Mouse (Mus musculus): ENCODE data around the gene Manba. TPM values are rescaled to one million over a fixed set of nuclear protein-coding genes. Genes with fewer than 3 reads are reported as not detected.
"Not testable (repeated sequence)": the region's sequence is repeated elsewhere in the genome, so short reads cannot be mapped to it uniquely, and the experiment has no call there.

Manba gene
- total RNA-seq, 2 experiments from 2014 or later: 28.0 to 29.0 TPM

- ATAC-seq (ENCODE audit: poor library complexity, severe bottlenecking): no peak
Observed at GRCm38 (mm10) chr3:135522618-135523355, 37.4 kb downstream of the Manba start.

DNA sequence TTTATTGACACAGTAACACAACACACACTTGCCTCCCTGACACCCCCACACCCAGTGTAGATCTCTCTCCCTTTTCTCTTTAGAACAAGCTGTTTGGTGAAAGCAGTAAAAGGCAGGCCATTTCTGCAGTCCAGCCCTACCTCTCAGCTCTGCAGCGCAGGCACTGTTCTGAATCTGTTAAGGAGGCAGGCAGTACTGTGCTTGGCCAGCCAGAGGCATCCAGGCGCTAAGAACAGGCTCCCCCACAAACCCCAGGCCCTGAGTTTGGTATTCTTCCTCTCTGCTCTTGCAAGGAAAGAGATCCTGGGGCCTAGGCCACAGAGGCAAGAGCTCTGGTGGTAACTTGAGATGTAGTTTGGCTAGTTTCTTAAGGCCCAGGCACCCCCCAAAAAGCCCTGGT lies 39.5 kb downstream of the Manba start:
- not testable (repeated sequence) for ATAC-seq (ENCODE audit: poor library complexity, severe bottlenecking)

- ATAC-seq (ENCODE audit: poor library complexity, severe bottlenecking): no peak
Observed at GRCm38 (mm10) chr3:135529670-135530069, 44.3 kb downstream of the Manba start.

DNA sequence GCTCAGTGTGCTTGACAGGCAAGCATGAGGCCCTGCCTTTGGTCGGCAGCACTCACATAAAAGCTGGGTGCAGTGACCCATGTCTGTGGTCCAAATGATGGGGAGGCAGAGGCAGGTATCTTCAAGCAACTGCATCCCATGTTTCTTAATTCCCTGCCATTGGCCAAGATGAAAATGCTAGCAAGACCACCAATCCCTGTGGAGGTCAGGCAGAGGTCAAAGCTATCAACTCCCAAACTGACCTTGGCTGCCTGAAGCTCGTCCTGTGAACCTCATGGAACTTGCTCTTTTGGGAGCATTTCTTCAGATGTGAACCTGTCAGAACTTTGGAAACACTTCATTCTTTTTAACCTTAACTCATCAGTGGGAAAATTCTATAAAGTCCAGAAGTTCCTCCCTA lies 46.4 kb downstream of the Manba start:
- ATAC-seq (ENCODE audit: poor library complexity, severe bottlenecking): no peak

DNA sequence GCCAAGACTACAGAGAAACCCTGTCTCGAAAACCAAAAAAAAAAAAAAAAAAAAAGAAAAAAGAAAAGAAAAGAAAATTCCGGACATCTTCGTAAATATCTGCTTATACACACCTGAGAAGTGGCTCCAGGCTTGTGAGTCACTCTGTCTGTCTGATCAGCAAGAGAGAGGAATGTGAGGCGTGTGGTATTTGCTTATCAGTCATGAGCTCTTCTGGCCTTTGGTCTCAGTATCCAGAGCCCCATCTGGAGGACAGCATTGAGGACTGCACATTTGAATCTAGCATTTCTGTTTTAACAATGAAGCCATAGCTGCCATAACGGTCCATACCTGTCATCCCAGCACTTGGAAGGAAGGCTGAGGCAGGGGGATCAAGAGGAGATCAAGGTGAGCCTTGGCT lies 48.7 kb downstream of the Manba start:
- ATAC-seq (ENCODE audit: poor library complexity, severe bottlenecking): no peak

DNA sequence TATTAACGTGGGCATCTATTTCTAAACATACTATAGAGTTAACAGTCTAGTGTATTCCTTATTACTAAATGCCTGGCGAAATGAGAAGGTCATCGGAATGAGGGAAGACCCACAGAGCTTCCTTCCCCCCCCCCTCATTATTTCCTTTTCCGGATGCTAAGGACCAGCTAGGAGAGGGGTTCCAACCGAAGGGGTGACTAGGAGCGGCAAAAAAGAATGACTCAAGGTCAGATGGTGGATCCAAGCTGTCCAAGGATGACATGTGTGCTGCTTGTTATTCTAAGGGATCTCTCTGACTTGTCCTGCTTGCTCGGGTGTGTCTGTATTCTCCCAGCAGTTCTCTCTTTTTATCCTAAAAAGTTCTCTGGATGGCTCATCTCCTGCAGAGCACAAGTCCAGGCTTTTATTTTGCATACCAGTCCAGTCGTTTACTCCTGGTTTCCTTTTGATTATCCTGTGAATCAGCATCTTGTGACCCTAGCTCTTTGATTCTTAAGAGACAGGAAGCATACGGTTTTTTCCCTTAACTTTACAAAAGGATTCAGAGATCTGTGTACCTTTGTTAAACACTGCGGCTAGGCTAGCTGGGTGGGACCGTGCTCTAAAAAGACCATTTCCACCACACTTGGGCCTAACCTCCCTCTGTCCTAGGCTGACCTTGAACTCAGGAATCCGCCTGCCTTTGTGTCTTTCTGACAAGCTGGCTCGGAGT lies 61.0 kb downstream of the Manba start:
- no peak for ATAC-seq (ENCODE audit: poor library complexity, severe bottlenecking)

- ATAC-seq (ENCODE audit: poor library complexity, severe bottlenecking): no peak
Observed at GRCm38 (mm10) chr3:135547298-135547697, 61.9 kb downstream of the Manba start.

GRCm38 (mm10) chr3:135552874-135553273 lies 67.5 kb downstream of the Manba start:
- no peak for ATAC-seq (ENCODE audit: poor library complexity, severe bottlenecking)

DNA sequence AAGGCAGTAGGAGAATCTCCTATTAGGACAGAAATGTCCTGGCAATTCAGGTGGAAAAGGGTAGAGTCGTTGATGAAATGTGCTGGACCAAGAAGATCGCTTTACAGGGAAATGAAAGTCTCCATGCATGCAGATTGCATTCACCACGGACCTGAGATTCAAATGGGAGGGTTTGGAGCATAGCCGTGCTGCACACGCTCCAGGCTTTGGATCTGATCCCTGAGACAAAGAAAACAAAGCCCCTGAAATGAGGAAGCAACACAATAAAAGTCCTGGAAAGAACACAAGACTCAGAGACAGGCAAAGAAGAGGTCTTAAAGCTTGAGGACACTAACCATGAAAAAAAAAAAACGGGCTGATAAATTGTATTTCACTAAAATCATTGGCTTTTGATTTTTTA lies 69.8 kb downstream of the Manba start:
- ATAC-seq (ENCODE audit: poor library complexity, severe bottlenecking): no peak

GRCm38 (mm10) chr3:135556052-135556587 lies 70.7 kb downstream of the Manba start:
- no peak for ATAC-seq (ENCODE audit: poor library complexity, severe bottlenecking)

GRCm38 (mm10) chr3:135556851-135557662 lies 71.6 kb downstream of the Manba start:
- no peak for ATAC-seq (ENCODE audit: poor library complexity, severe bottlenecking)

- no peak for ATAC-seq (ENCODE audit: poor library complexity, severe bottlenecking)
Observed at GRCm38 (mm10) chr3:135562036-135562435, 76.6 kb downstream of the Manba start.

DNA sequence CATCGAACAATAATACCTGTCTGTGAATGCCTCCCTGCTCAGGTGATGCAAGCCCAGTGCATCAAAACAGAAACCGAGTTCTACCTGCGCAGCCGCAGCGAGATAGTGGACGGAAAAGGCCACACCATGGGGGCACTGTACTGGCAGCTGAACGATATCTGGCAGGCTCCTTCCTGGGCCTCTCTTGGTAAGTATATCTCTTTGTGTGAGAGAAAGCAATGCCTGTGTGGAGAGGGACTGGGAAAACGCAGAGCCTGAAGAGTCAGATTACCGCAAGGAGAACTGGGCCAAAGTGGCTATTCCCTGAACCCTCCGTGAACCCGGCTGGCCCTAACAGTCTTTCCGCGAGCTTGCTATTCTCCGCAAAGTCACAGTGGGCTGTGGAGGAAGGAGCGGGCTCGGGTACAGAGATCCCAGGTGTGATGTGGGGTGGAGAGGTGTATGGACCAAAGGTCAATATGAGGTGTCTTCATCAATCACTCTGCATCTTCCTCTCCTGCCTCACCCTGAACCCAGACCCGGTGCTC lies 77.8 kb downstream of the Manba start:
- ATAC-seq (ENCODE audit: poor library complexity, severe bottlenecking): no peak

GRCm38 (mm10) chr3:135564706-135565105 lies 79.3 kb downstream of the Manba start:
- no peak for ATAC-seq (ENCODE audit: poor library complexity, severe bottlenecking)

DNA sequence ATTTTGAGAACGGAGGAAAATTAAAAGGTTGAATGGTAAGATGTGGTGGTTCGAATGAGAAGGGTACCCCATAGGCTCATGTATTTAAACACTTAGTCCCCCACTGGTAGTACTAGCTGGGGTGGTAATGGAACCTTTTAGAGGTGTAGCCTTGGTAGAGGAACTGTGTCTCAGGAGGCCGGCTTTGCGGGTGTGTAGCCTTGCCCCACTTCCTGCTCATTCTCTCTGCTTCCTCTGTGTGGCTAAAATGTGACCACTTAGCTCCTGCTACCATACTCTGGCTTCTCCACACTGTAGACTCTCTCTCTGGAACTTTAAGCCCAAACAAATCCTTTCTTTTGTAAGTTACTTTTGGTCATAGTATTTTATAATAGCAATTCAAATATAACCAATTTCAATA lies 79.9 kb downstream of the Manba start:
- ATAC-seq (ENCODE audit: poor library complexity, severe bottlenecking): peak; percentile 99

- no peak for ATAC-seq (ENCODE audit: poor library complexity, severe bottlenecking)
Observed at GRCm38 (mm10) chr3:135567888-135568287, 82.5 kb downstream of the Manba start.

GRCm38 (mm10) chr3:135568633-135569032 lies 83.2 kb downstream of the Manba start:
- ATAC-seq (ENCODE audit: poor library complexity, severe bottlenecking): no peak

DNA sequence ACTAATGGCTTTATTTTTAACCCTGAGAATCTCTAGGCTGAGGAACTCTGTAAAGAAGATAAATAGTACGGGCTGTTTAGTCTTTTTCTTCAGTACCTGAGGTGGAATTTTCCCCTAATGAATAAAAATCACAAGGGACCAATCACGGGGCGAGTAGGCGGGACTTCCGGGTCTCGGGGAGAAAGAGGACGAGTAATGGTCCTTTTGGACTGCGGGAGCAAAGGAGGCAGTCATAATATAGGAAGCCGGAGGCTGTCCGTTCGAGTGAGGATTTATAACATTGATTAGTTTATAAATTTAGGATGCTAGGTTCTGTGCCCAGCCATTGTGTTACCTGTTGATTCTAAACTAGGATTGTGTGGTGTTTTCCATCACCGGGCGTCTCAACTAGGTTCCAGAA lies 86.1 kb downstream of the Manba start:
- no peak for ATAC-seq (ENCODE audit: poor library complexity, severe bottlenecking)

DNA sequence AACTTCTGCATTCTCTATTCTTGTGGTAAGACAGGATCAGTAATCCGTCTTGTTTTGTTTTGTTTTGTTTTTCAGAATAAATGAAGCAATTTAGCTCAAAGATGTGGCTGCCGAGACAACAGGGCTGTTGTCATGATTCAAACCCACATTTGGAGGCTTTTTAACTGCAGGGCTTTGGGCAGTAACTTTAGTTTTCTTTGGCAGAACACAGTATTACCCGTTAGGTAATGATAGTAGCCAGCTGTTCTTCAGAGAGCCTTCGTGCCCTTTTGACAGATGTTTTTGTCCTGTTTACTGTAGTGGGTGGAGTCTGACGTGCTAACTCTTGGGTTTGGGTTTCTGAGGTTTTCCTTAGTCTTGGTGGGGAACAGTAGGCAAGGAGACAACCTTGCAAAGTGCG lies 87.6 kb downstream of the Manba start:
- ATAC-seq (ENCODE audit: poor library complexity, severe bottlenecking): no peak

- no peak for ATAC-seq (ENCODE audit: poor library complexity, severe bottlenecking)
Observed at GRCm38 (mm10) chr3:135575126-135575525, 89.7 kb downstream of the Manba start.

DNA sequence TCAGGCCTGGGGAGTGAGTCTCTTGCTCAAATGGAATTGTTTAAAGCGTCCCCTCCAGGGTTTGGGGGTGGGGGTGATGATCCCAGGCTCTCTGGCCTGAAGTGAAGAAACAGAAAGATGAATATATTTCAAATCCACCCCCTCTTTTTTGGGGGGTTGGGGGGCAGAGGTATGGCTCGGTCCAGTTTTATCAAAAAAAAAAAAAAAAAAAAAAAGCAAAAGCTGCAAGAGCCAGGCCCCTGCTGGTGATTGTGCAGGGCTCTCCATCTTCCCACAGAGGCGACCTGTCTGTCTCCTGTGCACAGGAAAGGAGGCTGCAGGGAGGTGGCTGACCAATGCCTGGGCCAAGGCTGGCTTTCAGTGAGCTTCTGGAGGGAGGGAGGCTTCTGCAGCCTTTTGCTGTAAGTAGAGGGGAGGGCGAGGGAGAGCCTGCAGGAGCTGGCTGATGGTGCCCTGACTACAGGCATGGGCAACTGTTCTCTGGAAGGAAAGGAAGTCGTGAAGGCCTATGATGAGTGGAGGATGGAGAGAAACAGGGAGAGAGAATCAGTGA lies 93.3 kb downstream of the Manba start:
- no peak for ATAC-seq (ENCODE audit: poor library complexity, severe bottlenecking)

Measured in megakaryocyte, adult 5-6 weeks (primary cell).